Mouse (Mus musculus): ENCODE measurements around the gene Slc1a2. TPM values are rescaled to one million over a fixed set of nuclear protein-coding genes. Genes with fewer than 3 reads are reported as not detected.

Slc1a2 gene
- polyA plus RNA-seq, 1 experiment from 2014 or later = 18.3 TPM

DNA sequence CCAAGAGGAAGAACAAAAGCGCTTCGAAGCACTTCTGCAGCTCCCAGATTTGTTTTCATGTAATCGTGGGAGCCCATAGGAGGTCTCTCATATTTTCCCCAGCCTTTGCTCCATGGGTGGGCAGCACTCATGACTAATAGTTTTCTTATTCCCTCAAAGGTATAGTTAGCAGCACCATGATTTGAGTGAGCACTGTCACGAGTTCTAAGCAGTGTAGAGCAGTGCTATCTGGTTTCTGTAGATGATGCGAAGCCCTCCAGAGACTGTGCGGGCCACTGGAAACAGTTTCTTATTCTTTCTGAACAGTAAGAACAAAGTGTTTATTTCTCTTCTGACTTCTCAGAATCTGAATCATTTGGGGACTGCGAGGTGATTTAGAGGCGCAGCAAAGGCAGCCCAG, 162.3 kb downstream of the Slc1a2 start:
- no peaks in the 10 kb centered on the region for H3K36me3 ChIP-seq (ENCODE audit: control insufficient read depth, insufficient read depth, low read length)
- H3K4me3 ChIP-seq (ENCODE audit: low read length) = no peak overlapping the region
- peaks cover 5% of the 10 kb centered on the region; the same call in 1 of the 2 replicates for H3K4me1 ChIP-seq (ENCODE audit: control insufficient read depth, insufficient read depth, low read depth, low read length)
- peak; percentile 34; the same call in 1 of the 2 replicates for ATAC-seq
- no peak overlapping the region for H3K27ac ChIP-seq (ENCODE audit: low read depth, low read length)
- no peak overlapping the region for H3K9ac ChIP-seq (ENCODE audit: low read depth, low read length)
- no peaks in the 10 kb centered on the region for H3K9me3 ChIP-seq (ENCODE audit: control insufficient read depth, low read length)
- 67% methylated on average over 8 of the region's 8 CpGs for WGBS
- no peaks in the 10 kb centered on the region for H3K27me3 ChIP-seq (replicated peaks; ENCODE audit: control insufficient read depth, insufficient read depth, low read length)
- H3K4me2 ChIP-seq (ENCODE audit: low read length) = no peak overlapping the region

DNA sequence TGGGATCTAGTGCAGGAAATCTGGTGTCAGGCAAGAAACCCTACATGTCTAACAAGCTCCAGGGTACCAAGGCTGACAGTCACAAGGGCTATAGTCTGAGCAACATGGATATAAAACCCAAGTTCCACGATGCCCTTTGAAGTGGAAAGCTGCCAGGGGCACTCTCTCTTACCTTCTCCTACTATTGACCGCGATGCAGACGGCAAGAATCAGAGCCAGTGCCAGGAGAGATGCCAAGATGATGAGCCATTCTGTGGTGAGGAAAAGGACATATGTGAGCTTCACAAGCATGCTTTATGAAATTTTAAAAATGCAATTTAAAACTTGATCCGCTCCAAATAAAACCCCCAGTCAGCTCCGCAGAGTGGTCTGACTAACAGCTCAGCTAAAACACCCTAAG, 163.6 kb downstream of the Slc1a2 start:
- H3K4me2 ChIP-seq (ENCODE audit: low read length) = no peak overlapping the region
- no peak for ATAC-seq
- H3K9me3 ChIP-seq (ENCODE audit: control insufficient read depth, low read length) = no peaks in the 10 kb centered on the region
- no peaks in the 10 kb centered on the region for H3K36me3 ChIP-seq (ENCODE audit: control insufficient read depth, insufficient read depth, low read length)
- no peaks in the 10 kb centered on the region for H3K27me3 ChIP-seq (replicated peaks; ENCODE audit: control insufficient read depth, insufficient read depth, low read length)
- H3K9ac ChIP-seq (ENCODE audit: low read depth, low read length) = no peak overlapping the region
- H3K4me1 ChIP-seq (ENCODE audit: control insufficient read depth, insufficient read depth, low read depth, low read length) = peaks cover 5% of the 10 kb centered on the region; the same call in 1 of the 2 replicates
- H3K27ac ChIP-seq (ENCODE audit: low read depth, low read length) = no peak overlapping the region
- WGBS = 85% methylated on average over 6 of the region's 6 CpGs
- no peak overlapping the region for H3K4me3 ChIP-seq (ENCODE audit: low read length)

DNA sequence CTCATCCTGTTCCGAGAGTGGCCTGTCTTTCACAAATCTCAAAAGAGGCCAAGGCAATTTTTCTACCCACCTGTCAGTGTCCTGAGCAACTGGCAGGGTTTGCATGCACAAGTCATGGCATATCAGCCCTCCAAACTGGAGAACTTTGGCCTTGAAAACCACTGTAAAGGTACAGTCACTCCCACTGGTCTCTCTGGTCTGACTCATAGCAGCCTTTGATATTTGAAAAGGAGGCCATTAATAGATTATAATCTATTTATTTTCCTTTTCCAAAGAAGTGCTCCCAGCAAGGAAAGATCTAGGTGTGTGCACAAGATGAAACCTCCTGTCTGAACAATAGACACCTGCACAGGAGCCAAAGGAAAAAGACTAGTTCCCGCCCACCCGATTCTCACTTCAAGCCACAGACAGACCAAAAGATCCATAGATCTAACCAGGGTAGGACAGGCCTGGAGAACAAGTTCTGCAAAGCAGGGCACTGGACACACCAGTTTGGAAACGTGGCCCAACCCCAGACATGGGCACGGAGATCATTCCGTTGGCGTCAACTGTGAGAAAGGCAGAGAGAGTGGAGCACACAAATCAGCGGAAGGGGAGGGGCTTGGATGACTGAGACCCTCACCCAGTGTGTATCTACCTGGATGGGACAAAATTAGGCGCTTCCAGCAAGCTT, 167.6 kb downstream of the Slc1a2 start:
- H3K4me2 ChIP-seq (ENCODE audit: low read length) = no peak overlapping the region
- no peaks in the 10 kb centered on the region for H3K9me3 ChIP-seq (ENCODE audit: control insufficient read depth, low read length)
- 88% methylated on average over 9 of the region's 9 CpGs for WGBS
- H3K27ac ChIP-seq (ENCODE audit: low read depth, low read length) = no peak overlapping the region
- H3K4me1 ChIP-seq (ENCODE audit: control insufficient read depth, insufficient read depth, low read depth, low read length) = no peaks in the 10 kb centered on the region
- no peak for ATAC-seq
- H3K36me3 ChIP-seq (ENCODE audit: control insufficient read depth, insufficient read depth, low read length) = no peaks in the 10 kb centered on the region
- no peaks in the 10 kb centered on the region for H3K27me3 ChIP-seq (replicated peaks; ENCODE audit: control insufficient read depth, insufficient read depth, low read length)
- H3K4me3 ChIP-seq (ENCODE audit: low read length) = no peak overlapping the region
- H3K9ac ChIP-seq (ENCODE audit: low read depth, low read length) = no peak overlapping the region

DNA sequence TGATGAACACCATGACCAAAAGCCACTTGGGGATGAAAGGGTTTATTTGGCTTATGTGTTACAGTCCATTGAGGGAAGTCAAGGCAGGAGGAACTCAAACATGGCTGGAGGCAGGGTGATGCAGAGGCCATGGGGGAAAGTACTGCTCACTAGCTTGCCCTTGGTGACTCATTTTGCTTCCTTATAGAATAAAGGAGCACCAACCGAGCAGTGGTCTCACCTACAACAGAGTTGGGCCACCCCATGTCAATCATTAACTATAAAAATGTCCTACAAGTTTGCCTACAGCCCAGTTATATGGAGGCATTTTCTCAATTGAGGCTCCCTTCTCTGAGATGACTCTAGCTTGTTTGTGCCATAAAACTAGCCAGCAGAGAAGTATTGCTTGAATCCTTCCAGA, 169.4 kb downstream of the Slc1a2 start:
- ATAC-seq = no peak
- Histone ChIP-seq H3K4me1 (ENCODE audit: control insufficient read depth, insufficient read depth, low read depth, low read length) (no peaks in the 10 kb centered on the region), H3K27ac (ENCODE audit: low read depth, low read length) (no peak overlapping the region), H3K9me3 (ENCODE audit: control insufficient read depth, low read length) (no peaks in the 10 kb centered on the region), H3K9ac (ENCODE audit: low read depth, low read length) (no peak overlapping the region), H3K27me3 (replicated peaks; ENCODE audit: control insufficient read depth, insufficient read depth, low read length) (no peaks in the 10 kb centered on the region), H3K4me2 (ENCODE audit: low read length) (no peak overlapping the region), H3K36me3 (ENCODE audit: control insufficient read depth, insufficient read depth, low read length) (no peaks in the 10 kb centered on the region), H3K4me3 (ENCODE audit: low read length) (no peak overlapping the region)
- 74% methylated on average over 1 of the region's 1 CpGs for WGBS

DNA sequence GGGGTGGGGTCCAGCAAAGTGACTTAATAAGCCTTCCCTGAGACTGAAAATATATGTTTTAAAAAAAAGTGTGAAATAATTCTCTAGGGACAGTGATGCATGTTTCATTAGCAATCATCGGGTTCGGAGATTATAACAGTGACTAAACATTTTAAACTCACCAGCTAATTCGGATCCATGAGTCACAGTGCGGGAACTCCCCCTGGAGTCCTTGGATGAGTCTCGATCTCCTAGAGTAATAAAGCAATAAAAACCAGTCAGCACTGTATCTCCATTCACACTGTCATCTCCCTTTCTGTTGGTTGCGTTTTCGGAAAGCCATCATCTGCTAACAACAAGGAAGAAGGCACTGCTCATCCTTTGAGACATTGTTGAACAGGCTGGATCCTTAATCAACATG, 169.9 kb downstream of the Slc1a2 start:
- Histone ChIP-seq H3K36me3 (ENCODE audit: control insufficient read depth, insufficient read depth, low read length) (no peaks in the 10 kb centered on the region), H3K27me3 (replicated peaks; ENCODE audit: control insufficient read depth, insufficient read depth, low read length) (no peaks in the 10 kb centered on the region), H3K4me3 (ENCODE audit: low read length) (no peak overlapping the region), H3K9me3 (ENCODE audit: control insufficient read depth, low read length) (no peaks in the 10 kb centered on the region), H3K9ac (ENCODE audit: low read depth, low read length) (no peak overlapping the region), H3K27ac (ENCODE audit: low read depth, low read length) (no peak overlapping the region), H3K4me2 (ENCODE audit: low read length) (no peak overlapping the region), H3K4me1 (ENCODE audit: control insufficient read depth, insufficient read depth, low read depth, low read length) (no peaks in the 10 kb centered on the region)
- no peak for ATAC-seq
- WGBS = 85% methylated on average over 7 of the region's 7 CpGs

DNA sequence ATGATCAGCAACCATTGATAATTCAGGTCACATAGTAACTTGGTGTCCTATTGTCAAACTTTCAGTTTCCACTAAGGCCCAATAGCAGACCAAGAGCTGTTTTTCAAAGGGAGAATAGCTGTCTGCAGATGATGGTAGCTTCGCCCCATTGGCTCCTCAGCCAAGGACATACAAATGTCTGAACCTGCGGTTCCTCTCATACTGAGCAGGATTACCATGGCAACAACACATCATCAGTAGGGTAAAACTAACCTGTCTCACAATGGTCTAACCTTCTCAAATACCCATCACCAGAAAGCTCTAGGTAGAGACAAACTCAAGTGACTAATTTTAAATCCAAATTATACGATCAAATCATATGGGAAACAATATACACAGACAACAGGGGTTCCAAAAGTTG, 170.7 kb downstream of the Slc1a2 start:
- no peak for ATAC-seq

DNA sequence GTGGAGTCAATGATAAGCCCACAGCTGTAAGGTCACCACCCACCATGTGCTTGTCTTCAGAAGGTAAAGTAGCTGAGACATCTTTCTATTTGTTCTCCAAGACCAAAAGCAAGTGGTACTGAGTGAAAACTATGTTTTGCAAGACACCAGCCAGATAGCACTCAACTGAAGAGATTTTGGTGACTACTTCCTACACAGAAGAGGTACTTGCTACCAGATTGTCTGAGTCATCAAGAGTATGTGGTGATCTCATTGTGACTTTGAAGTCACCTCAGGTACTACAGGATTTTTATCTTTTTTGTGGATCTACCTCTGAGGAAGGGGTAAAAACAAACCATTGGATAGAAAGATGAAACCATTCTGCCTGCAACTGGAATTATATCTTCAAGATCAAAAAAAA, 173.1 kb downstream of the Slc1a2 start:
- H3K4me2 ChIP-seq (ENCODE audit: low read length) = no peak overlapping the region
- no peak for ATAC-seq

More for the DNA sequence above, 170.7 kb downstream of the Slc1a2 start:
- WGBS = 72% methylated on average over 3 of the region's 3 CpGs
- H3K36me3 ChIP-seq (ENCODE audit: control insufficient read depth, insufficient read depth, low read length) = no peaks in the 10 kb centered on the region
- no peak overlapping the region for H3K27ac ChIP-seq (ENCODE audit: low read depth, low read length)
- H3K4me2 ChIP-seq (ENCODE audit: low read length) = no peak overlapping the region
- H3K4me3 ChIP-seq (ENCODE audit: low read length) = no peak overlapping the region
- no peaks in the 10 kb centered on the region for H3K4me1 ChIP-seq (ENCODE audit: control insufficient read depth, insufficient read depth, low read depth, low read length)
- no peaks in the 10 kb centered on the region for H3K9me3 ChIP-seq (ENCODE audit: control insufficient read depth, low read length)
- no peaks in the 10 kb centered on the region for H3K27me3 ChIP-seq (replicated peaks; ENCODE audit: control insufficient read depth, insufficient read depth, low read length)
- no peak overlapping the region for H3K9ac ChIP-seq (ENCODE audit: low read depth, low read length)

DNA sequence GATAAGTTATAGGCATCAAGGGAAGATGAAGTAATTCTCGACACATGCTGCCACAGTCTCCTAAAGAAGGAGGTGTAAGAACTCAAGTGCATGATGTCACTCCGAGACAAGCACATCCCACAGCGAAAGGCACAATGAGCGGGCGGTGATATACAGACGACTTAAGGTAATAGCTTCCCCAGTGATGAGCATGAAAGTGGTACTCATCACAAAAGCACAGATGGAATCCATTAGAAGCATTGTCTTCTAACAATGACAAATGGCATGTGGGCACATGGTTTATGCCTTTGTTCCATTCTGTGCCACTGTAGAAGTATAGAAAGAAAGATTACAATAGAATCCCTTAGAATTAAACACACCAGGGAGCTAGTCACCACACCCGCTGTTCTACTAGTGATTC, 179.7 kb downstream of the Slc1a2 start:
- peak; percentile 72; the same call in 1 of the 2 replicates for ATAC-seq
- H3K9ac ChIP-seq (ENCODE audit: low read depth, low read length) = no peak overlapping the region
- H3K27me3 ChIP-seq (replicated peaks; ENCODE audit: control insufficient read depth, insufficient read depth, low read length) = no peaks in the 10 kb centered on the region
- no peak overlapping the region for H3K4me3 ChIP-seq (ENCODE audit: low read length)
- no peak overlapping the region for H3K4me2 ChIP-seq (ENCODE audit: low read length)
- no peak overlapping the region for H3K27ac ChIP-seq (ENCODE audit: low read depth, low read length)
- no peaks in the 10 kb centered on the region for H3K4me1 ChIP-seq (ENCODE audit: control insufficient read depth, insufficient read depth, low read depth, low read length)
- H3K36me3 ChIP-seq (ENCODE audit: control insufficient read depth, insufficient read depth, low read length) = no peaks in the 10 kb centered on the region
- WGBS = 52% methylated on average over 7 of the region's 7 CpGs
- H3K9me3 ChIP-seq (ENCODE audit: control insufficient read depth, low read length) = no peaks in the 10 kb centered on the region

More for the DNA sequence above, 173.1 kb downstream of the Slc1a2 start:
- Histone ChIP-seq H3K4me1 (ENCODE audit: control insufficient read depth, insufficient read depth, low read depth, low read length) (no peaks in the 10 kb centered on the region), H3K27ac (ENCODE audit: low read depth, low read length) (no peak overlapping the region), H3K4me3 (ENCODE audit: low read length) (no peak overlapping the region), H3K36me3 (ENCODE audit: control insufficient read depth, insufficient read depth, low read length) (no peaks in the 10 kb centered on the region), H3K27me3 (replicated peaks; ENCODE audit: control insufficient read depth, insufficient read depth, low read length) (no peaks in the 10 kb centered on the region), H3K9me3 (ENCODE audit: control insufficient read depth, low read length) (no peaks in the 10 kb centered on the region), H3K9ac (ENCODE audit: low read depth, low read length) (no peak overlapping the region)
